Mouse (Mus musculus) brain, embryonic 18.5 days (tissue): ENCODE measurements around the gene Nfib.
A peak's percentile ranks its signal among the peaks of the same experiment; 100 is the strongest.

Source experiments
- DNase-seq: peaks from one replicate; pipeline ENCODE4 v3.0.0-alpha.2; 2012; ENCODE audit warnings: low read depth, low spot score

Gene Nfib

DNA sequence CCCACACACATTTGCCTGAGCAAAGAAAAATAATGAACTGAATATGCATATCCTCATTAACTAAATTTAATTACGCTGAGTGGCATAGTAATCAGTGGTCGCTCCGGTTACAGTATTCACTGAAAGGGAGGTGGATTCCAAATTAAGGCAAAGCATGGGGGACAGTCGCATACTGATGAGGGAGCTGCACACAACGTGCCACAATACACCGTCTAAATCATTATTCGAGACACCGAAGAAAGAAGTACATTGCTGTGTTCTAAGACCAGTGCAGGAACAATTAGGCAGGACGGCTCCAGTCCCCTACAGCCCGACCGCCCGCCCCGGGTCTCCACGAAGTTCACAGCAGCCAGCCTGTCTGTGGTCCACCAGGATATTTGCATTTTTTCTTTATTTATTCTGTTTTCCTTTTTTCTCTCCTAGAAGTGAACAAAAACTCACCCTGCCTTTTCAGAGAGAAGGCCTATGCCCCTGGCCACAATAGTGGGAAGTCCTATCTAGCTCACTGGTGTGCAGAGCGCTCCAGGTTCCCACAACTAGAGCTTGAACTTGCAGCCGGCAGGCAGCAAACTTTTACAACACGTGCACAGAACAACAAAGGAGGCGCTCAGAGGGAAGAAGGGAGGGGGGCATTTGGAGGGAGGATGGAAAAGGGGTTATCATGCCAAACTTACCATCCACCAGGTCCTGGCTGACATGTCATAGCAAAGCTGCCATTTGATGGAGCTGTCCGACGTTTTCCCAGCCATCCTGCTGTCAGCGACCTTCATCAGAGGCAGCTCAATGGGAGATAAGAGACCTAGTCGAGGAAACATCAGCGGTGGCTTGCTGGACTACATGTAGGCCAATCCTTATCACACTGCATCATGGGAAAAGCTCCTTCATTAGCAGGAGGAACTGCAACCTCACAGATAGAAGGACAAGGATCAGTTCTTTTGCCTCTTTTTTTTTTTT is at the start of gene Nfib:
TSS of gene Nfib (minus strand) at position 910 of the 954 bp plus-strand sequence.
- peak; percentile 32 for DNase-seq

DNA sequence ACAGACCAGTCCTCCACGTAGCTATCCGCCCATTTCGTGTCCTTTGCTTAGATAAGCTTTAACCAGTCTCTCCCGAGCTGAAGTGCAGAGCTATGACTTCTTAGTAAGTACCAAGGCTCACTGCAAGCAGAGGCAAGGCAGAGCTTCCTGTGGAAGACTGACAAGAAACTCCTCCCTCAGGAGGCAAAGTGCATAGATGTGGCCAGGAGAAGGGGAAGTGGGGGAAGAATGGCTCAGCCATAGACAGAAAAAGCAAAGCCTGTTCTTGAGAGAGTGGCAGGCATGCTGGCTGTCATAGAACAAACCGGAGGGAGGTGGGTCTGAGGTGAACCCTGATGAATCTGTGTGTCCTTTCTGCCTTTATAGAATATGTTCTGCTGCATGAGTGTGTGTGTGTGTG is 30.2 kb upstream of the Nfib start:
- no peak for DNase-seq

DNA sequence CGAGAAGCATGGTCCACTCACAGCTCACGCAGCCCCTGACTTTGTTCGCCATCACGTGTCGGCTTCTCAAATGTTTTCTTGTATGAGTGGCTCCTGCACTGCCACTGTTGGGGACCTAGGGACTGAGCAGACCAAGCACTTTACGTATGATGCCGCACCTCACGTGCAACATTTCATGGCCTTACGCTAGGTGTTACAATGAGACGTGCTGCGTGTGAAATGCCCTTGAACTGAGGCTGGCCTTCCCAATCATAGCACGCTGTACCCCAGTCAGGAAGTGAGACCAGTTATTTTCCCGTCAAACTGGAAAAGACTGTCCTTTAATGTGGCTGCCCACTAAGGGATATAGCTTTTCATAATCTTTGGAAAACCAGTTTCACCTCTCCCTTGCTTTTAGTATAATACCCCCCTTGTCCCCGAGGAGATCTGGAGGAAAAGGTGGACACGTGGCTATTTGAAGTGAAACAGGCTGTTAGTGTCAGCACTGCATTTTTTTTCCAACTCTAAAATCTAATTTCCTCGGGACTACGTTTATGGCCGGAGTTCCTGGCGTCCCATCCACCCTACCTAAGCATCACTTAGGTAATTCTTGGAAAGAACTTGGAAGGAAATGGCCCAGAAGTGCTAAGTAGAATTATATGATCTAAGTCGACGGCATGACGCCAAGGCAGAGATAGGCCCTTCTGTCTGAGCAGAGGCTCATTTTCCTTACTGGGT is 29.4 kb upstream of the Nfib start:
- no peak for DNase-seq

DNA sequence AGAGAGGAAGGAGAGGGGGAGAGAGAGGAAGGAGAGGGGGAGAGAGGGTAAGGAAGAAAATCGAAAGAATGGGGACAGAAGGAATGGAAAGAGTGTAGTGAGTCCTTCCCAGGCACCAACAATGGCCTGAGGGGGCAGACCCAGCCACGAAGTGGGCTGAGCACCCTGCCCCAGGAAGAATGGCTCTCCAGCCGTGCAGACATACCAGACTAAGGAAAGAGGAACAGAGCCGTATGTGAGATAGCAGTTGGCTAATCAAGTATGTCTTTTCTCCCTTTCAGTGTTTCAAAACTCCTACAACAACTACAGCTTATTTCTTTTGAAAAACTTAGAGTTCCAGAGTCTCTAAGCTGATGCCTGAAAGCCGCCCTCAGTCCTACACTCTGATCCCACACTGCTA is 28.8 kb upstream of the Nfib start:
- no peak for DNase-seq

DNA sequence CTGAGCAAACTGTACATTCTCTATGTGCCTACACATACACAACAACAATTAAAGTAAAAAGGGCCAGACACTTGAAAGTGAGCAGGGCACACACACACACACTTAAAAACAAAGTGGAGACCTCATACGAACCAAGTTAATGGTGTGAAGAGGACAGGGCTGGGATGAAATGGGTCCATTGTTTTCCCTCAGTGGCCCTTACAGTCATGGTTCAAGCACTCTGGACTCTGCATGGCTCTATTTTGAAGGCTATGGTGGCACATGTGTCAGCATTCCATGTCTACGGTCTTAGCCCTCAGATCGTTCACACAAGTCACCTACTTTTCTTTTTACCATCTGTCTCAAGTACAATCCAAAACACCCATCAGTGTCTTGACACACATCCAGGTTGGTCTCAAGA is 28.1 kb upstream of the Nfib start:
- no peak for DNase-seq

DNA sequence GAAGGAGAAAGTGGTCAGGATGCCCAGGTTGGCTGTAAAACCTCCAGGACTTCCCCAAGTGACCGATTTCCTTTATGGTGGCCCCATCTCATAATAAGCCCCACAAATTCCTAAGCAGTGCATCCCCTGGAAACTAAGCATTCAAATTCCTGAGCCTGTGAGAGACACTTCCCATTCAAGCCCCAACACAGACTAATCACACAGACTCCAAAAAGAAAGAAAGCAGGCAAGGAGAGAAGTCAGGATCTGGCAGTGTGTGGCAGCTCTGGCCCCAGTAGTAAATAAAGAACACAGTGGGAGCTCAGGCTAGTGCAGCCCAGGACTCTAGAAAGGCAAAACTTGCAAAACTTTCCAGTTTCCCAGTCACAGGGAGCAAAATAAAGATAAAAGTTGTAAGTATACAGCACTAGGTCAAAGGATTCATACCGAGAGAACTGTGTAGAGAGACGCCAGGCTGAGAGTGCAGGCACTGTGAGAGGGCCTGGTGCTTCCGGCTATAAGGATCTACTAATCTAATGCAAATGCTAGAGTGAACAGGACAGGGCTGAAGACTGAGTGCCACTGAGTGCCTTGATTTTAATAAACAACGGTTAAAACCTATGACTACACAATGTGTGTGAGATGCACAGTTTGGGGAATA is 24.8 kb upstream of the Nfib start:
- DNase-seq = no peak

DNA sequence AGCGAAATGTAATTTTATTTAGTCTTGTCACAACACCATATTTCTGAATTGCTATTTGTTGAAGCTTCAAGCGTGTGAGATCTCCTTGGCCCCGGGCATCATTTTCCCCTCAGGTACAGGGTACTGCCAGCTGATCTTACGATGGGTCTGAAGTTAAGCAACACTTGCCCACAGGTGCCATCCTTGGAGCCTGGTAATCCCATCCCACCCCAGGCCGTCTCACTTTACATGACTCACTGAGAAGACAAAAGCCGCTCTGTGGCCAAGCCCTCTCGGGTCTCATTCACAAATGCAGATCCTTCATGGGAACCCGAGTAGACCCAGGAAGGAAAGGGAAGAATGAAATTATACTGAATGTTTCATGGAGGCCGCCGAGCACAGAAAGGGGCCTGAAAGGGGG is 18.5 kb upstream of the Nfib start:
- no peak for DNase-seq

DNA sequence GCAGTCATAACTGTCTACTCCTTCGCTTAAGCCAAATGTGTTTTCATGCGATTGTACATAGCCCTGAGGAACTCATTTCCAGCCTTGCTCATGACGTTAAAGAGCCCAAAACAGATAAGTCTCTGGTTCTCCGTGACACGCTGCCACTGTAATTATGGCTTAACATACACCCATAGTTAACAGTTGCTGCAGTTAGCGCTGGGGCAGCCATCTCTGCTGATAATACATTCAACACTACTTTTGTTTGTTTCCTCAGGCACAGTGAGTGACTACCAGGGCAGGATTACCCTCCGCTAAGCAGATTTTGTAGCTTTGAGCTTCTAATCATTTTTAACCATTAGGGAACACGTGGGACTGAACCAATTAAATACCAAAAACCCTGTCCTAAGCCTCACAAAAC is 17.5 kb upstream of the Nfib start:
- no peak for DNase-seq

DNA sequence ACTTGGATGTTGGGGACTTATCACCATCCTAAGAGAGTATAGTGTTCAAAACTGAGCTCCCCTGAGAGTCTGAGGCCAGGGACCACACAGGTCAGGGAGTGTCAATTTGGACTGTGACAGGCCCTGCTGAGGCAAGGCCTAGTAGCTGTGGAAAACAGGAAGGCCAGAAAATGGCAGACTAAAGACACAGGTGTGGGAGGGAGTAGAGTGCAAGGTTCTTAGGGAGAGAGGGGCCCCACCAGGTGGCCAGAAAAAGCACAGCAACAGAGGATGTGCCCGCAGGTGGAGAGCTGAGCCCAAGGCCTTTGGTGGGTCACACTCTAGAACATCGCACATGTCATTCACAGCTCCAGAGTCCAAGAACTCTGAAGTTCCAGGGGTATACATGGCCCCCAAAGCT is 10.3 kb upstream of the Nfib start:
- DNase-seq = no peak

DNA sequence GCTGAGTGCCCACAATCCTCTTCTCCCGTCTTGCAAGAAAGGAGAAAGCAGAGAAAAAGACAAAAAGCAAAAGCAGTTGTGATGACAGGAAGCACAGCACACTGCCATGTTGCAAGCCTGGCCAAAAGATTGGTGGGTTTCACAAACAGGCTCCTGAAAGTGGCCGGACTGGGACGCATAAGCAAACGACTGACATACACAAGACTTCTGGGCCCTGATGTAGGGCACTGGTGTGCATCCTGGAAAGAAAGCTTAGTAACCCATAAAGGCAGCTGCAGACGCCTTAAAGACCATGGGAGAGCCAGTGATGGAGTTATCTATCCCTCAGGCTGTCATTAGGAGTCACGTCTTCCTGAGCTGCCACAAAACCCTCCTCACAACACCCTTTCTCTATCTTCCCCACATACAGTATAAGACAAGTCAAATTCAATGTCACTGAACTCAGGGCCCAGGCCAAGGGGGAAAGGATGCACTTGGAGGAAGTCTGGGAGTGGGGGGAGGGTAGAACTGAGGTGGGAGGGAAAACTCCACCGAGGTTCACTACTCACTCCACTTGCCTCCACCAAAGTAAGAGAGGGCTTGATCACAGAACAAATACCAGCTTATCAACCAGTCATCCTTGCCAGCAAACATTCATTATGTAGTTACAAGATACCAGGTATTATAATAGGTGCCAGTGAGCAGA is 6.2 kb upstream of the Nfib start:
- DNase-seq = no peak

DNA sequence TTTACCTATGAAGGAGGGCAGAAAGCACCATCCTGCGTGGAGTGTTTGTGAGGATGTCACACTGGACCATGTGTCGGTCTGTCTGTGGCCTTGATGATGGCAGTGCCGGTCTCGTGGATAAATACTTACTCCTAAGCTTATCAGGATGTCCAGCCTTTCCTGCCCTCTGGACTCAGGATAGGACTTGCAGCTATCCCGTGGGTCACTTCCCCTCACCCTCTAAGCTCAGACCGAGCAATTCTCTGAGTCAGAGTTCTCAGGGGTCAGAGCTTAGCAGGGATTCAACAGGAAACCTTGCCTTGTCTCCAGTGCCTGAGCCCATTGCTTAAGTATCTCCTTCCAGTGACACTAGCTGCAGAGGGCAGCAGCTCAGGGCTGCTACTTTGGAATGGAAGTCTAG is 4.1 kb upstream of the Nfib start:
- DNase-seq = no peak

DNA sequence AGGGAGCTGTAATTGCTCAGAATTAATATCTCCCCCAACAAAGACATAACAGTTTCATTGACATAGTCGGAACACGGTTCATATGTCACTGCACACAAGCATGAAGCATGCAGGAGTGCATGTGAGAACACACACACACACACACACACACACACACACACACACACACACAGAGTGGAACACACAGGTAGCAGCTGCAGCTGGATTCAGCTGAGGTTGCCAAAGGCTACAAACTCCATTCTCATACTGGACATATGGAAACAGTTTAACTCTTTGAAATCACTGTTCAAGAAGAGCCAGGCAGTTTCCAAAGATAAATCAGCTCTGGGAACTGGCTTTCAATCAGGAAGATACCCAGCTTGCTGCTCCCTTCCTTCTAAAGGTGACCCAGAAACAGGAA is 462 bp upstream of the Nfib start:
- DNase-seq = no peak

DNA sequence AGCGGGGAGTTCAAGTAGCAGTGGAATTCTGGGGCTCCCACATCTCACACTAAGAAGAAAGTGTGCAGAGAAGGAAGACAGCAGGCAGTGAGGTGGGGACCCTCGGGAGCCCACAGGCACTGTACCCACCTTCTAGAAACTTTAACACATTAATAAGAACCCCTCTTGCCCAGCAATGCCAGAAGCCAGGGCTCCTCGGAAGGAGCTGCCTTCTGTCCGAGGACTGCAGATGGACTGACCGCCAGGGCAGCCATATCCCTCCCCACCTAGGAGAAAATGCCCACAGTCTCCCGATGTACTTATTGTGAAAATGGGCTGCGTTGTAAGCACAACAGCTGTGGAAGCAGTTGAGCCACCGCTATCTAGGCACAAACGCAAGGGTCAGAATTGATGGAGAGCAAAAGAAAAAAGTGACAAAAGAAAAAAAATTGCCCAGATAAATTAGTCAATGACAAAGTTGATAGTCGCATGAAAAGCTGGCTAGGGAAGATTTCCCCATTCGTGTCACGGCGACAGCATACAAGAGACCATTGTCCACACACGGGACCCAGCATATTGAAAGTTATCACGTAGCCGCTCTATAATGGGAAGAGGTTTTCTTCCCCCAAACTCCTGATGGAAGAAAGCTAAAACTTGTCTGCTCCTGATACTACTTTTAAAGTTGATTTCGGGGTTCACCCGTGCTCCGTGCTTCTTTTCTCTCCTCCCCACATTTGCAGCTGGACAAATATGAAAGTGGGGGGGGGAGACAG is 1.3 kb downstream of the Nfib start:
- no peak for DNase-seq

DNA sequence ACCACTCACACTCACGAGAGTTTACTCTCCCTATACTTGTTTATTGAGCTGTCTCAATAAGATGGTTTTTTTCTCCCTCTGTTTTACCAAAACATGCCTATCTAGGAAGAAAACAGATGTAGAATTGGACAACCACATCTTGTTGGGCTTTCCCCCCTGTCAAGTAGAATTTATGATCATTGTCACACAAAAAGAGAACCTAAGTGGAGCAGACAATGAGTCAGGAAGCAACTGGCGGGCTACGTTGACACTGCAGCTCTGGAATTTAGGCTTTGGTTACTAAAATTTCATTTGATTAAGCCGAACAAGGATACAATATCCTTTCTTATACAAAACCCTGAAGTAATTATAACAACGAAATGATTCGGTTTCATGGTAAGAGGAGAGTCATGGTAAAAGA is 2.7 kb downstream of the Nfib start:
- DNase-seq = no peak

DNA sequence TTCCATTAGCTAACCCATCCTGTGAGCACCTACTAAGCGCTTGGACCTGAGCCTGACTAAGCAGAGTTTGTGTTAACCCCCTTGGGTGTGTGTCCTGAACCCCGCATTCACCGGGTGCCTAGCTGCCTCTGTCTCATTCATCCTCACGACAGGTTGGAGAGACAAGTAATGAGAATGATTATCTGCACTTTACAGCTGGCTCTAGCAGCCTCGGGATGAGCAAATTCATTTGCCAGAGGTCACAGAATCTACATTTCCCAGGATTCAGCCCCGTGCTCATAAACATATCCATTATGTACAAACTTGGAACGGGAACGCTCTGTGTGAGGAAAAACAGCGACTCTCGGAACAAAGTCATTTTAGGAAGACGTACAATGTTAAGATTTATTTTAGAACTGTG is 6.0 kb downstream of the Nfib start:
- no peak for DNase-seq

DNA sequence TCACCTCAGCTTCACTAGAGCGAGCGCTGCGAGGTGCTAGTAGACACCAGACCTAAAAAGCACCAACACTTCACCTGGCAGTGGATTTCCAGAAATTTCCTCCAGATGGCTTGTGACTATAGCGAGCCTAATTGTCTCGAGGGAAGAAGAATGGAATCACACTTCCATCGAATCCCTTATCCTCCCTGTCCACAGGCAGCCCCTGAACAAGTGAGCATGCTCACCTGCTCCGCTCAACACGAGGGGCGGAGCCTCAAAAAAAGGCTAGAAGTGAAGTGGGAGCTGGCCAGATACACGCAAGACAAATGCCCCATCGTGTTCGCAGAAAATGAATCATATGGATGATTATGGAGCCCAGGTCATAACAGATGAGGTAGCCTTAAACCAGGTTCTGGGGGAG is 6.9 kb downstream of the Nfib start:
- DNase-seq = no peak

DNA sequence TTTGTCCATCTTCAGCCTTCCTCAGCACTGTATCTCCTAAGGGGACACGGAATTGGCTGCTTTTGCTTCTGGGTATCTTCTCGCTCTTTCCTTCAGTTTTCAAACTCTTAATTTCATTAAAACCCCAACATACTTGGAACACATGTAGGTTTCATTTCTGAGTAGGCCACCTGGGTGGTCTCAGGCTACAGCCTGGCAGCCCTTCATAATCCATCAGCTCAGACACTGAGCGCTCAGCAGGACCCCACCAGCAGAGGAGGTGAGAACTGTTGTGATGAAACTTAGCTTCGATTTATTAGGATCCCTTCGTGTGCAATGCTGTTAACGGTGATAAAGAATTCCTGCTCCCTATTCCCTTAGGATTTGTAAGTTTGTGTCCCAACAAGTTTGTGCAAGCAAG is 8.4 kb downstream of the Nfib start:
- no peak for DNase-seq

DNA sequence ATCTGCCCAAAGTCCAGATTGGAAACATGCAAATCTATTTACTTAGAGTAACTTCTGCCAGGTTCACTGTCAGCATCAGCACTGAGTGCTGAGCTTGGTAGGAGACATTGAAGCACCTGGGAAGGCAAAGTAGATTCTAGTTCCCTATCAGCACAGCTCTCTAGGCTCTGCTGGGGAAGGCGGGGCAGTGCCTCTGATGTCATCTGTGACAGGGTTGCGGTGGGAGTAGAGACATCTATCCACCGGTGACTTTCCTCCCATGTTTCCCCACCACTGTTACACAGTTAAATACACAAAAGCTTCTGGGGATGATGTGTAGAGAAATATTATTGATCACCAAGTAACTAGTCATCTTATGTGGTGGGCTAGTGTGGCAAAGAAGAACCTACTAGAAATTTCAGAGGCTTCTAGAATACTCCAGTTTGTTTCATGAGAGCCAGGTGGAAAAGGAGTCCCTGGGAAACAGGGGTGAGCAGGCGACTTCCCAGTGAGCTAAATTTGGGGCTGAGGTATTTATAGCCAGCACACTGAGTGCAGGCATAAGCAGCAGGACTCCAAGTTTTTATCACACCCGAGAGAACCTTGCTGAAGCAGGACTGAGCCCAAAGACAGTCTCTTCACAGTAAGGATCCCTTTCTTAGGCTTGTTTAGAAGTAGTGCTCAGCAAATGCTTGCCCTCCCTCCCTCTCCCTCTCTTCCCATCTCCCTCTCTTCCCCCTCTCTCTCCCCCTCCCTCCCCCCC is 9.6 kb downstream of the Nfib start:
- DNase-seq = no peak

DNA sequence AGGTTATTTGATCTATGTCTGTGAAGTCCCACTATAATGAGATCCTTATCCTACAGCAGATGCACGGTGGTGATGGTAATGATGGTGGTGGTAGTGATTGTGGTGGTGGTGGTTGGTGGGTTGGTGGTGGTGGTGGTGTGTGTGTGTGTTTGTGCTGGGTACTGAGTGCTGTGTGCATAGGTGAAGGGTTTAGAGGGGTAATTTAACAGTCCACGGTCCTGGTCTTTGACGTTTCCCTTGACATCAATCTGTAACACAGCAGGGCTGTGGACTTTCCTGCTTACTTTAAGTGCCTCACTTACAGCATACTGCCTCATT is 13.6 kb downstream of the Nfib start:
- DNase-seq = no peak

DNA sequence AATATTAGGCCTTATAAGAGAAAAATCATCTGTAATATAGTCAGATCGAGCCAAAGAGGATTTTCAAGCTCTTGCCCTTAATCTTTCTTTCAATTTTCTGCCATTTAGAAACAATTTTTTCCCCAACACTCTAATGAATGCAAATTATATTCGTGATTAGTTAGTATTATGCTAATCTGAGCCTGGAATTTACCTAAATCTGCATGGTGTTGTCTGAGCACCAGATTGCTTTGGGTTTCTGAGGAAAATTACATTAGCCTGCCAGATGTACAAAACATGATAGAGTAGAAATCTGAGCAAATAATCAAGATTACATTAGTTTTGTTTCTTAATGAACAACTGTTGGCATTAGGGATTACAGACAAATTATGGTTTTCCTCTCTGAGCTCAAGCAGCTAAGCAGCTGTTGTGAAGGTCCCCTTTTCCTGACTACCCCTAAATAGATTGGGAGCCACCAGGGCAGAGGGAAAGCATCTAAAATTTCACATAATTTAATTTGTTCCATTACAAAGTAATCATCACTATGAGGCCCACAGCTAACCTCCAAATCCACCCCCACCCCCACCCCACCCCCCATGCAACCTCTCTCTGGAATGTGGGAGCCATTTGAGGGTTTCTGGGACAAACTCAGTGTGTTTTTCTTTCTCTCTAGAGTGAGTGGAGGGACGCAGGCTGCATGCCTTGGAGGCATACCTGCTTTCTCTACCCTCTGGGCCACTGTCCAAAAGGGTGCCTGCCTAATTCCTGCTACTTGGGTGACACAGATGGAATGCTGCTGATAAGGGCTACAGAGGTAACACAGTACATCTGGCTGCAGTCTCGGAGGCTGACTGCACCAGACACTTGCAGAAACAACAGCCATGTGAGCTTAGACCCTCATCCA is 14.2 kb downstream of the Nfib start:
- no peak for DNase-seq
